Mouse (Mus musculus) G1E-ER4 (cell line): ENCODE data around the gene Kif14. TPM values are rescaled to one million over a fixed set of nuclear protein-coding genes. Genes with fewer than 3 reads are reported as not detected.

ENCODE experiments used
- GATA1 ChIP-seq: IDR thresholded peaks from one replicate; pipeline ENCODE4 v1.8.0; 2012; ENCODE audit warnings: low read length, inconsistent platforms
- polyA plus RNA-seq: library from polyadenylated mRNA; stranded (reverse); fragments of >175 nt; gene quantifications from 2 replicates; pipeline ENCODE4 v1.2.3, GENCODE M21; 2012

The Kif14 gene
- polyA plus RNA-seq = 1.8 and 2.0 TPM in 2 replicates

DNA sequence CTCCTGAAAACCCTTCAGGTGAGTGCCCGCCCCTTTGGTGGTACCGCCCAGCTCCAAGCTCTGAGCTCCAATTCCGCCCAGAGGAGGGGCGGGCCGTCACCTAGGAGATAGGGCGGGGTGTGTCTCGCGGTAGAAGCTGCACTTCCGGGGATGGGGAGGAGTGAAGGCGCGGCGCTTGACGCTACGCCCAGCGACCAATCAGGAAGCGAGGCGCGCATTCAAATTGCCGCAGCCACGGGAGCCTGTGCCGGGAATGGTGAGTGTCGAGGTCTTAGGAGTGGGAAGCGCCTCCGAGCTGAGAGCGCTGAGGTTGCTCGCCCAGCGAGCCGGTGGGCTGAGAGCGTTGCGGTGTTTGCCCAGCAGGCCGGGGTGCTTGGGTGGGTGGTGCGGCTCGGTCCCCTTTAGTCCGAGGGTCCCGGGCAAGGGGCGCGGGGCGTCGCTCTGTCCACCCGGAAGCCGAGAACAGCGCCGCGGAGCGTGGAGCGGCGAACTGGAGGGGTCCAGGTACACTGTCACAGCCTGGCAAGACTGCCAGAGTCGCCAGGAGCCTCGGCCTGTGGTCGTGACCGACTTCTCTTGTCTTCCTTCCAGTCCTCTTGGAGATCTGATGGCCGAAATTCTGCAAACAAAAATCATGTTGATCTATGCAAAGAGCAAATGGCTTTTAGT is at the start of gene Kif14:
TSS of gene Kif14 (plus strand) at position 201 of the 669 bp plus-strand sequence.
- no peak for TF ChIP-seq GATA1

DNA sequence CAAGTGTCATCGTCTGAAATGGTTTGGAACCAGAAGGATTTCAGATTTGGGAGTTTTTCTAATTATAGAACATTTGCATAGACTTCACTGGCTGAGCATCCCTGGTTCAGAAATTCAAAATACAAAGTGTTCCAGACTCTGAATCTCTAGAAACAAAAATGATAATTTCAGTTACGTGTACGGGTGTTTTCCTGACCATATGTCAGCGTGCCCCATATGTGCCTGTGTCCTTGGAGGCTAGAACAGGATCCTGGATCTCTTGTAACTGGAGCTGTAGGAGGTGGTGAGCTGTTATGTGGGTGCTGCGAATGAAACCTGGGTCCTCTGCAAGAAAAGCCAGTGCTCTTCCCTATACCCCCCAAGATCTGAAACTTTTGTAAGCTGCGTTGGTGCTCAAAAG is 47.8 kb upstream of the Kif14 start:
- no peak for TF ChIP-seq GATA1

DNA sequence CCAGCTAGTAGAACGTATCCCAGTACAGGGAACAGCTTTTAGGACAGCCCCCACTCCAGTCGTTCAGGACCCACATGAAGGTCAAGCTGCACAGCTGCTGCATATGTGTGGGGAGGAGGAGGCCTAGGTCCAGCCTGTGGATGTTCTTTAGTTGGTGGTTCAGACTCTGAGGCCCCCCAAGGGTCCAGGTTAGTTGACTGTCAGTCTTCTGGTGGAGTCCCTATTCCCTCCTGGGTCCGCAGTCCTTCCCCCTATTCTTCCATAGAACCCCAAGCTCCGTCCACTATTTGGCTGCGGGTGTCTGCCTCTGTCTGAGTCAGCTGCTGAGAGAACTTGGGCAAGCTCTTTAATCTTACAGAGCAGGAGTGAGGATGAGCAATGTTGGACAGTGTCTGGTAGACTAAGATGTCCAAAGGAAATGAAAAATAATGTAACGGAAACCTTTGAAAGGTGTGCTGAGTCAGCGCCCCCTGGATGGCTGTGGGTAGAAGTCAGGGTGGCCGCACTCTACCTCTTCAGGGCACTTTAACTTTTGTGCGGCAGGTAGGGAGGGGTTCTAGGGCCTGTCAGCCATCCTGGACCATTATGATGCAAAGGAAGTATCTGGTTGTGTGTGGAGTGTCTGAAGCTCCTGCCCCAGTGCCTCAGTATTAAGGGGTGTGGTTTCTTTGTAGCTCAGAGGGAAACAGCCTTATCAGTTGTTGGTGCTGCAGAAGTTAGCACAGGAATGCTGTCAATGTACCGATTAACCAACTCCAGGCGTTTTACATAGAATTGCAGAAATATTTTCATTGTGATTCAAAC is 38.8 kb upstream of the Kif14 start:
- no peak for TF ChIP-seq GATA1

DNA sequence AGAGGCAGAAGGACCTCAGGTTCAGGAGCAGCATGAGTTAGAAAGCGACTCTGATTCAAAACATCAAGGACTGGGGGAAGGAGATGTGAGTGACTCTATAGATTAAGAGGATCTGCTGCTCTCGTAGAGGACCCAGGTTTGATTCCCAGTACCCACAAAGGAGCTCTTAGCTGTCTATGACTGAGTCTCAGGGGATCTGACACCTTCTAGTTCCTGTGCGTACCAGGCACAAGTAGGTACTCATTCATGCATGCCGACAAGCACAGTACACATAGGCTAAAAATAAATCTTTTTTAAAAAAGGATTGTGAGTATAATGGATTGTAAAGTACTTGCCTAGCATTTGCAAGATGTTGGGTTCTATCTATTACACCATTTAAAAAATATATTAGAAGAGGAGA is 37.2 kb upstream of the Kif14 start:
- no peak for TF ChIP-seq GATA1

DNA sequence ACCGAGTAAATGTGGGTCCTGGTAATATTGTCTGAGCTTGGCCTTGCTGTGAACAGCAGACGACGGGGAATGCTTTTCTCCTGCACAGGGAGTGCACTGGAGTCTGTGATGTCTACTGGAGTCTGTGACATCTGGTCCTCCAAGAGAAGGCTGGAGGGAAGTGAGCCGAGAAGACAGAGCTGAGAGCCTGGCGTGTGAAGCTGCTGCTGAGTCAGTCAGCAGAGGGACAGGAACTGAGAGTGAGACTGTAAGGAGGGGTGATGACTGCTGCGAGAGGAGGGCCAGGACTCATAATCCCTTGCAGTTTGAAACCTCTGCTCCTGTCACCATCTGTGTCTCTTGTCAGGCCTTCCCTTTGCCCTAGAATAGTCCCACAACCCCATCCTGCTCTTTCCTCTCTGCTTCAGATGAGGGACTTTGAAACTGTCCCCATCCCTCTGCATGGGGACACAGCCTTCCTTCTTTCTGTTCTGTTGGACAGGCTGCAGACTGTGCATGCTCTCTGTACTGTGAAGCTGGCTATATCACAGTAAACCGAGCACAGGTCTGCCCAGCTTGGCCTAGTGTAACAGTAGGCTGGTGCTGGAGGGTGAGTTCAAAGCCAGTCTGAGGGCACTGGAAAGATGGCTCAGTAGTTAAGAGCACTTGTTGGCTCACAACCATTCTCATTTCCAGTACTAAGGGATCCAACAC is 35.9 kb upstream of the Kif14 start:
- no peak for TF ChIP-seq GATA1

DNA sequence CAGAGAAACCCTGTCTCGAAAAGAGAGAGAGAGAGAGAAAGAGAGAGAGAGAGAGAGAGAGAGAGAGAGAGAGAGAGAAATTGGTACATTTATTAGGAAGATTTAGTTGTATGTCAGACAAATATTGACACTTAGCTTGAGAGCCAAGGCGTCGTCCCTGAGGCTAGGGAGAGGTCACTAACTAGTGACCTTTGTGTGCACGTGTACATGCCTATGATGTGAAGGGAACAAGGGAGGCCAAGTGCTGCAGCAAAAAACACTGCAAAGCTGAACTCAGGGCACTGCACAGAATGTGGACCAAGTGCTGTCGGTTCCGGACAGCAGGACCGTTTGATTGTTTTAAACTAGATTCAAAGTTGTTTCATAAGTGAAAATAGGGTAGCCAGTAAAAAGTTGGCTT is 25.4 kb upstream of the Kif14 start:
- TF ChIP-seq GATA1 = no peak

DNA sequence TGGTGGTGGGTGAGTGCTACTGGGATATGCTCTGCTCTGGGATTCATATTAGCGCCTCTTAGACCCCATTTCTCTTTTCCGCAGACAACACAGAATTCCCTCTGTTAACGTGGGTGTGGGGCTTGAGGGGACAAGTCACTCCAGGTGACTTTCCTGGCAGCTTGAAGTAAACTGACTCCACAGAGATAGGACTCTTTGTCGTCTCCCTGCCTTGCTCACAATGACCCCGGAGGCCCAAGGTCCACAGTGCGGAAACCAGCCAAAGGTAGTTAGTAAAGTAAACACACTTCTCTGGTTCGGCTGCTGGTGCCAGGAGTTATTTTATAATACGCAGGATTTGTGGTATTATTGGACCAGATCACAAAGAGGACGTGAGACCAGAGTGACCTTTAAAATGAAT is 23.3 kb upstream of the Kif14 start:
- TF ChIP-seq GATA1 = no peak

DNA sequence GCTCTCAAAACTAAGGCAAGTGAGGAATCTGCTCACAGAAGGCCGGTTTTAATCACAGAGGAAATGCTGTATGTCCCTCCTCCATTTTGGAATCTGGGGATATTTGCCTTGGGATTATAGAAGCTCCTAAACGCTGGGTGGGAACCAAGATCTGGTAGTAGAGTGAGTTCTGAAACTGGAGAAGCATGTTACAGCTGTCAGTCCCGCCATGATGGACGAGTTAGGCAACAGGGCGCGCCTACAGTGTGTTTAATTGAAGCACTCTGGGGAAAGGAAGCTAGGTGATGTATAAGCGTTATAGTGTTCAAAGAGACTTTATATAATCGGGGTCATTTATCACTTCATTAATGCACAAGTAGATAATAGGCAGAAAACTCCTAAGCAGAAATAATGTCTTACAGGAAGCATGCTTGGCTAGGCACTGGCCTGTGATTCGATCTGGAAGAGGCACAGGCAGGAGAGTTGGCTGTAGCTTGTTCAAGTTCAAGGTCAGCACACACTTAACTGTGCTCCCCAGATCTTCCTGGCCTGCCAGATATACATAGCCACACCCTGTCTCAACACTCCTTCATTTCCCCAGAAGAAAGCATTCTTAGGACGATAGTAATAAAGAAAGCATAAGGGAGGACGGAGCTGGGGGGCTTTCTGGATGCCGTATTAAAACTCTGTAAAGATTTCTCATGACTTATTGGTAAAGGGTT is 21.4 kb upstream of the Kif14 start:
- TF ChIP-seq GATA1 = no peak

DNA sequence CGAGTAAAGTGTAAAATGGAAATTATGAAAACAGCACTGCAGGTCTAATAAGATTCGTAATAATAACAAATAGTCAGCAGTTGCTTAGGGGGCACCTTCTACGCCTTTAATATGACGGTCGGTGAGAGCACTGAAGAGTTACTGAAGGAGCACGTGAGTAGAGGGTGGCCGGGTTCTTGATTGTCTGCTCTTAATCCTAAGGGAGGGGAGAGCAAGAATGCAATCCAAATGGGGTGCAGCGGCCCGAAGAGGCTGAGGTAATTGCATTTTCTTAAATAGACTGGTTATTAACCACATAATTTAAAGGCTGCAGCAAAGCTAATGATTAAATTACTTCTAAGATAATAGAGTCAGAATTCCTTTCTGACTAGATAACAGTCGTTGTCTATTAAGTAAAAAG is 19.2 kb upstream of the Kif14 start:
- no peak for TF ChIP-seq GATA1

DNA sequence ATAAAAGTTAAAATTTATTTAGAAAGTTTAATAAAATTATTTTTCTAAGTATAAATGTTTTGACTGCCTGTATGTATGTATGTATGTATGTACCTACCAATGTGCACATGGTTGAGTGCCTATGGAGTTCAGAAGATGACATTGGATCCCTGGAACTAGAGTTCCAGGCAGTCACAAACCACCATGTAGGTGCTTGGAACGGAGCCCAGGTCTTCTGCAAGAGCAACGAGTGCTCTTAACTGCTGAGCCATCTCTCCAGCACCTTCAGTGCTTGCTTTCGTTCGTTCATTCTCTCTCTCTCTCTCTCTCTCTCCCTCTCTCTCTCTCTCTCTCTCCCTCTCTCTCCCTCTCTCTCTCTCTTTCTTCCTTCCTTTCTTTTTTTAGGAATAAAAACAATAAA is 18.8 kb upstream of the Kif14 start:
- TF ChIP-seq GATA1 = no peak

DNA sequence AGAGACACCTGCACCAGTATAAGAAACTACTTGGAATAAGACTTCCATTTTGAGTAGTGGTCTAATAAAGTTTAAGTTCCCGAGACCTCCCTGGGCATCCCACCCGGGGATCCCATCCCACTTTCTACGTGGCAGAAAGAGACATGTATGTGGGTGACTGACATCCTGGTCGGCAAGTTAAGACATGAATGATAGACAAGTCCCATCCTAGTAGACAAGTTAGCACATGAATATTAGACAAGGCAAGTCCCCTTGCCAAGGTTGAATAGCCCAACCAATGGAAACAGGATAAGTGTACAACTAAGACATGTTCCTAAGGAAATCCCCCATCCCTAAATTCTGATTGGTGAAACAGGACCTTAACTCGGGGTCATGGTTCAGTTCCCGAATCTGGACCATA is 16.6 kb upstream of the Kif14 start:
- no peak for TF ChIP-seq GATA1

DNA sequence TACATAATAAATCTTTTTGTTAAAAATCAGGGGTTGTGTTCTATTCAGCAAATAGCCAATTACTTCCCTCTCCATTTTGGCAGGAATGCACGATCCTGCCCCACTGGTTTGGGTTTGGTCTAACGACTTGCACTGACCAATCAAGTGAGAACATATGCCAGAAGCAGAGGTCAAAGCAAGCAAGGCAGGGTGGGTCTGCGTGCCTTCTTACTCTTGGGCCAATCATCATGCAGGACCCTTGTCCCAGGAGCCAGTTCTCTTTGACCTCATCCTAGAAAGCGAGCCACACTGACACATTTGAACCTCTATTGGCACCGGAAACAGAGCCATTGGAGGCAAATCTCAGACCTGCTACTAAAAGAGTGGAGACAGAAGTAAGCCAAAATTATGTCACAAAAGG is 15.9 kb upstream of the Kif14 start:
- no peak for TF ChIP-seq GATA1

DNA sequence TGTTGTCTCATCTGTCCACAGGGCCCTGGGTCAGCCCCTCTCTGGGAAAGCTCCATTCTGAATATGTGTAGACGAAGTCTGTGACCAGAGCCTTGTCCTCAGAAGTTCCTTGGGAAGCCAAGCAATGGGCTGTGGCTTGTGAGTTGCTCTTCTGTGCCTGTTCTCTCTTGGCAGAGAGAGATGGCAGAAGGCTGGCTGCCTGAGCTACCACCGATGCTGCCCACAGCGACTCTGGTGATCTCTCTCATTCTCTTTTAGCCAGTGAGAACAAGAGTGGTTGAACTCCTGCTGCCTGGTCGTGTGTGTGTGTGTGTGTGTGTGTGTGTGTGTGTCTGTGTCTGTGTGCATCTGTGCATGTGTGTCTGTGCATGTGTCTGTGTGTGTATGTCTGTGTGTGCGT is 13.7 kb upstream of the Kif14 start:
- TF ChIP-seq GATA1 = no peak

DNA sequence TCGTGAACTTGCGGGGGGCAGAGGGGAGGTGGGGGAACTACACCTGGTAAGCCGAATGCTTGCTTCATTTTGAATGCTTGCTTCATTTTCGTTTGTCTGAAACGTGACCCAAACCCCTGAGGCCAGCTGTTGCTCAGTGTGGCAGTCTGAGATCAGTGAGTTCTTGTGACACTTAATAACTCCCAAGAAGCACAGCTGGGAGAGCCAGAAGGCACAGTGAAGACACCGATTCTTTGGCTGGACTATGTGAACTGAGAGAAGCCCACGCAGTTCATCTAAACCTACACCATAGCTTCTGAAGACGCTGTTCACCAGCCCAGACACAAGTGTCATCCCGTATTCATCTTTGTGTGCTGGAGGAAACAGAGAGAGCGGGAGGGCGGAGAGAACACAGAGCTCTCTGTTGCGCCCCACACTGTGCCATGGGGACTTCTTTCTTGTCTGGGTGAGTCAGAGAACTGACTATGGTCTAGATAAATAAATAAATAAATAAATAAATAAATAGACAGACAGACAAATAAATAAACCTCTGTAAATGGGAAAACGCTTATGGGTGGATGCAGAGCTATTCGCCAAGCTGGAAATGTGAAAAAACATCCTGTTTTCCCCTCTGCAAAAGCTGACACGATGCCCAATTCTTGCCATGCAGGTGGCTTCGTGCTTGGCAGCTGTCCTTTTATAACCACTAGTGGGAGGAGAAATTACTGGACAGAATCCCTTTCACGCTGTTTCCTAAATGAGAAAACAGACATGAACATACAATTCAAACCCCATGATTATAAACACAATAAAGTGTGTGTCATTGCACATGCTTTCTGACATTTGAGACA is 10.2 kb upstream of the Kif14 start:
- TF ChIP-seq GATA1 = no peak

DNA sequence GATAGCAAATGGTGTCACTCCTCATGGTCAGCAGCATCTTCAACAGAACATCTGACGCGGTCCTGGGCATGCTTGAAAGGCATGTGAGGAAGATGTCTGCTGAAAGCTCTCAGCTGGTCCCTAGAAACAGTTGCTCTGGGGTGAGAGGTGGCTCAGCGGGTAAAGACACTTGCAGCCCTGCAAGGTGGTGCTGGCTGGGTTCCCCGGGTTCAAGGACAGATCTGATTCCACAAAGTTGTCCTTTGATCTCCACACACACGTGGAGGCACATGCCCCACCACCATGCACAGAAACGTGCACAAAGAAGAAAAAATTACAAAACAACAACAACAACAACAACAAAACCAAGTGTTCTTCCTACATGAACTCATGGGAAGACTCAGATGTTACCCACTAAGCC is 9.4 kb upstream of the Kif14 start:
- no peak for TF ChIP-seq GATA1
